Mouse (Mus musculus) 3T3-L1 (cell line): Measurements from ENCODE around the gene Ap4b1.

ENCODE experiments used
- DNase-seq: peaks from one replicate; pipeline ENCODE4 v3.0.0-alpha.2; 2015; ENCODE audit warnings: low read depth, low spot score

Gene Ap4b1

GRCm38 (mm10) chr3:103853804-103854203 lies 44.5 kb downstream of the Ap4b1 start:
- no peak for DNase-seq

DNA sequence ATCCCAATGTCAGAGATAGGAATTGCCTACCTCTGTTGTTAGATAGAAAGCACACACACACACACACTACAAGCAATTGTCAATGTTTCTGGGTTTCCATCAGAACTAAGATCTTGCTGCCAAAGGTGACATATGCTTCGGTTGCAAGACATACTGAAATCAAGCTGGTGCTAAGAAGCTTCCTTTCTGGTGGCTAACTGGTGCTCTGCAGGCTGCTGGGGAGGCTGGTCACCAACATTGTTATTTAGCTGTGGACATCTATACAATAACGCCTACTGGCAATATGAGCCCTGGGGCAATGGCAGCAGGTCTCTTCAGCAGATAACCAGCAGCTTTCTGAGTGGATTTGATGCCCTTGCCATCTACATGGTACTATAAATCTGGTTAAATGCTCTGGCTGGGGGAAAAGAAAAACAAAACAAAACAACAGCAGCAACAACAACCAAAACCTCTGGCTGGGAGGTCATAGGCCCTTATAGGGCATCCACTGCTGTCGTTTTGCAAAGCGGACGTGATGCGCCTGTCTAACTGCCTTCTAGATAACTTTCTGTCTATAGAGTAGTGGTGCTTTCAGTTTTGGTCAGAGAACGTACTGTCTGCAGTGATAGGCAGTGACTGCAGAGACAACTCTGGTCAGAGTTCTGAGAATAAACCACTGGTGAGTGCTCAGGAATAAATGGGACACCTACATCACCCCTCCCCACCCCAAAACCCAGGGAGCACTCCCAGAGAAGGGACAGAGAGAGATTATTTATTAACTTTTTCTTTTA lies 47.9 kb downstream of the Ap4b1 start:
- DNase-seq: no peak

GRCm38 (mm10) chr3:103857977-103858563 lies 48.8 kb downstream of the Ap4b1 start:
- no peak for DNase-seq

DNA sequence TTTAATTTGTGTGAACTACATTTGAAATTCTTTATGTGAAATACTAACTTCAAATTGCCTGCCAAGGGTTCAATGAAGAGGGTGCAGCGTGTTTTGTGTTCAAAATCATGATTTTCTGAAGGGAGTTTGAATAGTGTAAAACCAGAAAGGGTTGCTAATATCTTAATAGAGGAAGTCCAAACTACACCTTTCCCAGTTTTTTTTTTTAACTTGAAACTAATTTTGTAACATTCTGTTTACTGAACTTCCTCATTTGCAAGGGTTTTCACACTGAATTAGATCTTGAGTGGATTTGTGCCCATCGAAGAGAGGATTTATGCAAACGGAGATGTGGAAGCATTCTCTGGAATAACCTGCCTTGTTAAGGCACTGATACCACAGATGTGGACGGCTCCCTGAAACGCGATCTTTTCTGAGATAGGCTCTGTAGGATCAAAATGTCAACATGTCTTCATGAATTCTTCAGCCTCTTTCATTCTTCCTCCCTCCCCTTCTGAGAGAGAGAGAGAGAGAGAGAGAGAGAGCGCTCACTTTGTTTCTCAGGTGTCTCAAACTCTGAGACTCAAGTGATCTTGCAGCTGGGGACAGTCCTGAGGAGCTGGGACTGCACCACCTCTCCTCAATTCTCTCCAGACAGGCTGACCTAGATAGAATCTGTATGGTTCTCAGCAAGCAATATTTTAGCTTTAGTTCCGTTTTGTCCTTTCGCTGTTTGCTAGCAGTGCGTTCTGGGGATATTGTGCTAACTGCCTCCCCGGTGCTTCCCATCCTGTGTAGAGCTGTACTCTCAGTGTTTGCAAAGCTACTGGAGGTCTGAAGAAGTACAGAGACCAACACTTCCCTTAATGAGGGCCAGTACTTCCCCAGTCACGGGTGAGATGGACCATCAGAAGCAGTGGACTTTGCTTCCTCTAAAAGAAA lies 49.8 kb downstream of the Ap4b1 start, which contains the start of gene Ptpn22:
Gene Ptpn22 (plus strand): TSS at position 915 of the 921 bp plus-strand sequence.
- DNase-seq: no peak

- peak; percentile 75 for DNase-seq
Measured at GRCm38 (mm10) chr3:103859851-103860391, 50.6 kb downstream of the Ap4b1 start.

DNA sequence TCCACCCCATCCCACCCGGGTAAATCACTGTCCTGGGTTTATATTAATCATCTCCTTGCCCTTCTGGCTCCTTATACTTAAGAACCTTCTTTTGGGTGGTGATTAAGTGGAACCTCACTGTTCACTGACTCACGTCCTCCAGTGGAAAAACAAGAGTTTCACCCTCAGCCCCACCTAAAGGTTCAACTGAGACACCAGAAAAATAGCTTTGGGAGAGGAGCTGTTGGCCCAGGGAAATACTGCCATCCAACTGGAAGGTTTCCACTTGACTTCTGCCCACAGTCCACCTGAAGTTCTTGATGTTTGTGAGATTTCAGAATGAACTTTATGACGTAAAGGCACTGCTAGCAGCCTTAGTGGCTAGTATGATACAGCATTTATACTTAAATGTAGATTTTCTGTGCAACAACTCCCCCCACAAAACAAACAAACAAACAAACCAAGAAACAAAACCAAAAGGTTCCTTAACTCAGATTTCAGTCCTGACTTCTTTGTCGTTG lies 53.5 kb downstream of the Ap4b1 start:
- peak; percentile 44 for DNase-seq

- DNase-seq: no peak
Measured at GRCm38 (mm10) chr3:103864200-103864599, 54.9 kb downstream of the Ap4b1 start.

GRCm38 (mm10) chr3:103867424-103867971 lies 58.2 kb downstream of the Ap4b1 start:
- no peak for DNase-seq

DNA sequence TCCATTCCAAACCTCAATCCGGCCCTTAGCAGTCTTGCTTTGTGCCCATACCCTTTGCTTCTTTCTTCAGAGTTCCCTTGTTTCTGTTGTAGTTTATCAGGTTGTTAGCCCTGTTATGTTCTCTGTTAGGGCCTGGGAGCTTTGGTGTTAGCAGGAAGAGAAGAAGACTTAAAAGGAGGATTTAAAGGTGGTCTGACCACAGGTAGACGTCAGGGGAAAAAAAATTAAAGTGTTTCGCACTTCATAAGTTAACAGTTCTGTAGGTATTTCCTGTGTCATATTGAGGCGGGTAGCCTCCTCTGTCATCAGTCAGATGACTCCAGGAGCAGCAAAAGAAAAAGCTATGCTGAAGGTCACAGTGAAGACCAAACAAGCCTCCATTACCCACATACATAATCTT lies 58.7 kb downstream of the Ap4b1 start:
- DNase-seq: no peak
